Mouse (Mus musculus) bone marrow, adult 2 months (tissue): Measurements from ENCODE around the gene Patl2.

Experiments used
- CTCF ChIP-seq: fragments of 200-500 bp; IDR thresholded peaks from 2 replicates; pipeline ENCODE4 v1.5.1; 2011; ENCODE audit warnings: low read length, control low read depth; ENCODE audit not compliant: control insufficient read depth, insufficient read depth
- POLR2A ChIP-seq: fragments of 200-500 bp; IDR thresholded peaks from 2 replicates; pipeline ENCODE4 v1.6.1; 2011; ENCODE audit warnings: low read depth, mild to moderate bottlenecking, control low read depth, low read length, borderline replicate concordance; ENCODE audit not compliant: control insufficient read depth

- TF ChIP-seq POLR2A: no peak
- no peak for TF ChIP-seq CTCF
Observed at GRCm38 (mm10) chr2:122206440-122207107, 20.6 kb upstream of the Patl2 start.
